Mouse (Mus musculus): ENCODE results near the gene Wdr43. TPM values are rescaled to one million over a fixed set of nuclear protein-coding genes. Genes with fewer than 3 reads are reported as not detected.

Wdr43 gene
- polyA plus RNA-seq, 1 experiment = 0.56 TPM

DNA sequence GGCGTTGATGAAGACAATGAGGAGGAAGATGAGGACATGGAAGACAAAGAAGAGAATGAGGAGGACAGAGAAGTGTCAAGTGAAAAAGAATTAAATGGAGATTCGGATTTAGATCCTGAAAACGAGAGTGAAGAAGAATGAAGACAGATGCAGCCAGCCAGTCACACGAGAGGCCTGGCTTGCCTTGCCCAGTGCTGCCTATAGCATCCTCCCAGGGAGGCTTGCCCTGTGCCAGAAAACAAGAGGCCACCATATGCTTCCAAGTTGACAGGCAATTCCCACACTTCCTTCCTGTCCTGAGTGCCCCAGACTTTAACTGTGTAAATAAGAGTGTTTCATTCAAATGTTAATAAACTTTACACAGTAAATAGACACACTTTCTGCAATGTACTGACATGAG, 41.8 kb downstream of the Wdr43 start:
- Histone ChIP-seq H3K27me3 (ENCODE audit: control insufficient read depth) (no peaks in the 10 kb centered on the region), H3K9me3 (ENCODE audit: control insufficient read depth, low read length) (no peaks in the 10 kb centered on the region), H3K4me3 (replicated peaks) (no peak overlapping the region), H3K4me1 (ENCODE audit: control insufficient read depth) (peaks cover 2% of the 10 kb centered on the region), H3K36me3 (ENCODE audit: control insufficient read depth) (peaks cover 55% of the 10 kb centered on the region)
- TF ChIP-seq GATA1 (IDR thresholded peaks at IDR 0.05; ENCODE audit: low read length) (no peak), TAL1 (IDR thresholded peaks at IDR 0.05; ENCODE audit: low read length) (no peak)

DNA sequence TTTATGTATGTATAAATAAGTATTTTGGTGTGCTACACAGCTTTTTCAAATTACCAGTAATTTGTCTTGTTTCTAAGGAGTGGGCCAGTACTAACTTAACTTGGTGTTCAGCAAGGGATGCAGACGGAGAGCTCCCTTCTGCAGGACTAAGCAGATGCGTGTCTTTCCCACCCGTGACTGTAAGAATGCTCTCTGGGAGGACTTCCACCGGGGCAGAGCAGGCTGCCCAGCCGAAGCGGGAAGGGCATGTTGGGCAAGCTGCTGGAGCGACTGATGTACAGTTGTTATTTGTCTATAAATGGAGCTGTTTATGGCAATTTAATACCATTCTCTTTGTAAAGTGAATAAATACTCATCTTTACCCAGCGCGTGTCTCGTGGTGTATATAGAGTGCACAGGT, 43.0 kb downstream of the Wdr43 start:
- H3K4me3 ChIP-seq (replicated peaks) = no peak overlapping the region
- no peaks in the 10 kb centered on the region for H3K9me3 ChIP-seq (ENCODE audit: control insufficient read depth, low read length)
- H3K4me1 ChIP-seq (ENCODE audit: control insufficient read depth) = peaks cover 6% of the 10 kb centered on the region
- peaks cover 46% of the 10 kb centered on the region for H3K36me3 ChIP-seq (ENCODE audit: control insufficient read depth)
- H3K27me3 ChIP-seq (ENCODE audit: control insufficient read depth) = no peaks in the 10 kb centered on the region
- no peak for TF ChIP-seq TAL1 (IDR thresholded peaks at IDR 0.05; ENCODE audit: low read length)
- no peak for TF ChIP-seq GATA1 (IDR thresholded peaks at IDR 0.05; ENCODE audit: low read length)

DNA sequence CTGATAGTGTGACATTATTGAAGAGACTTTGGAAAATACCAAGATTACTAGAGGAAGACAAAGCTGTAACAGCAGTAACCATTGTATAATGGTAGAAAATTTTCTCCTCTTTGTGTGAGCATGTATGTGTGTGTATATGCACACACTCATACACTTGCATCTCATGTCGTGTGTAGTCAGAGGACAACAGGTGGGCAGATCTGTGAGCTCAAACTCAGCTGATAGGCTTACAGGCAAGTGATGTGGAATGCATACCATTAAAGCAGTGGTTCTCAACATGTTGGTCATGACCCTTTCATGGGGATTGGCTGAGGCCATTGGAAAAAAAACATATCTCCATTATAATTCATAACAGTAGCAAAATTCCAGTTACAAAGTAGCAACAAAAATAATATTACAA, 44.7 kb downstream of the Wdr43 start:
- Histone ChIP-seq H3K9me3 (ENCODE audit: control insufficient read depth, low read length) (no peaks in the 10 kb centered on the region), H3K4me1 (ENCODE audit: control insufficient read depth) (peaks cover 6% of the 10 kb centered on the region), H3K4me3 (replicated peaks) (no peak overlapping the region), H3K27me3 (ENCODE audit: control insufficient read depth) (no peaks in the 10 kb centered on the region), H3K36me3 (ENCODE audit: control insufficient read depth) (peaks cover 34% of the 10 kb centered on the region)
- no peak for TF ChIP-seq TAL1 (IDR thresholded peaks at IDR 0.05; ENCODE audit: low read length)
- no peak for TF ChIP-seq GATA1 (IDR thresholded peaks at IDR 0.05; ENCODE audit: low read length)

DNA sequence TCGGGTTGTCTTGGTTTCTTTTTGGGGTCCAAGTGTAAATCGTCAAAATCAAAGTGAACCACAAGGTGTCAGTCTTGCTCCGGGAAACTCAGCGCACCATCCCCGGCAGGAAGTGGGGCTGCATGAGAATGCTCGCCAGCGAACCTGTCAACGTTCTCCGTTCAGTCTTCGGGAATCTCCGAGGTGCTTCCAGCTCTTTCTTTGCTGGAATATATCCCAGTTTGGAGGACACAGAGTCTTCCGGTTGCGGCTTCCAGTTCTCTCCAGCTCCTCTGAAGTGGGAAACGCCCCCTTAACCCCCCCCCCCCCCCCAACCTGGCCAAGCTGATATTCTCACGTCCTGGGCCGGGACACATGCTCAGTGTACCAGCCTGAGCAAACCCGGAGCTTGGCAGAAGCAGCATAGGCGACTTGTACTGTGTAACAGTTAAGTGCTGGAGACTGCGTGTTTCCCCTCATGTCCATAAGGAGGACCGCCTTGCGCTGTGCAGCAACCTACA, 47.1 kb downstream of the Wdr43 start:
- no peaks in the 10 kb centered on the region for H3K27me3 ChIP-seq (ENCODE audit: control insufficient read depth)
- H3K9me3 ChIP-seq (ENCODE audit: control insufficient read depth, low read length) = no peaks in the 10 kb centered on the region
- H3K4me3 ChIP-seq (replicated peaks) = peak overlapping the region; percentile 46
- TF ChIP-seq TAL1 (IDR thresholded peaks at IDR 0.05; ENCODE audit: low read length) (no peak), GATA1 (IDR thresholded peaks at IDR 0.05; ENCODE audit: low read length) (no peak)
- H3K4me1 ChIP-seq (ENCODE audit: control insufficient read depth) = peaks cover 6% of the 10 kb centered on the region
- peaks cover 10% of the 10 kb centered on the region for H3K36me3 ChIP-seq (ENCODE audit: control insufficient read depth)

DNA sequence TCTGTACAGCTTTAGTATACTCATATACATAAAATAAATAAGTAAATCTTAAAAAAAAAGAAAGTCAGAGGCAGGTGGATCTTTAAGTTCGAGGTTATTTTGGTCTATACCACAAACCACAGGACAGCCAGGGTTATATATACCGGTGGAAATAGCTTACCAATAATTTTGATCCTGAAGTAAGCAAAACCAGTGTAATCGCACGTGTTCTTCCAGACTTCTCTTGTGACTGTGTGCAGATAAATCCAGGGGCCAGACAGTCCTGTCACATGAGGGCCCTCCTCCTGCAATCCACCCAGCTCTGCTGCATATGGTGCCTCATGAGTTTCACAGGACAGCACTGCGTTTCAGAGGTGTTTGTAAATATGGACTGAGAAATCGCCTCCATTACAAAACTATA, 47.8 kb downstream of the Wdr43 start:
- TF ChIP-seq TAL1 (IDR thresholded peaks at IDR 0.05; ENCODE audit: low read length) (no peak), GATA1 (IDR thresholded peaks at IDR 0.05; ENCODE audit: low read length) (no peak)
- Histone ChIP-seq H3K4me3 (replicated peaks) (no peak overlapping the region), H3K27me3 (ENCODE audit: control insufficient read depth) (no peaks in the 10 kb centered on the region), H3K36me3 (ENCODE audit: control insufficient read depth) (peaks cover 5% of the 10 kb centered on the region), H3K4me1 (ENCODE audit: control insufficient read depth) (peaks cover 6% of the 10 kb centered on the region), H3K9me3 (ENCODE audit: control insufficient read depth, low read length) (no peaks in the 10 kb centered on the region)

DNA sequence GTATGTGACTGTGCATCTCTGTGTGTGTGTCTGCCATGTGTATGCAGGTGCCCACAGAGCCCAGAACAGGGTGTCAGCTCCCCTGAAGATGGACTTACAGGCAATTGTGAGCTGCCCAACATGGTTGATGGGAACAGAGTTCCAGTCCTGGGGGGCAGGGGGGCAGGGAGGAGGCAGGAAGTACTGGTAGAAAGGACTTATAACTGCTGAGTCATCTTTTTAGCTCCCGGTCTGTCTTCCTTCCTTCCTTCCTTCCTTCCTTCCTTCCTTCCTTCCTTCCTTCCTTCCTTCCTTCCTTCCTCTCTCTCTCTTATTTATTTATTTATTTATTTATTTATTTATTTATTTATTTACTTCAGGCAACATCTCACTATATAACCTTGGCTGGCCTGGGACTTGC, 48.5 kb downstream of the Wdr43 start:
- TF ChIP-seq TAL1 (IDR thresholded peaks at IDR 0.05; ENCODE audit: low read length) = no peak
- no peak for TF ChIP-seq GATA1 (IDR thresholded peaks at IDR 0.05; ENCODE audit: low read length)
- Histone ChIP-seq H3K27me3 (ENCODE audit: control insufficient read depth) (no peaks in the 10 kb centered on the region), H3K9me3 (ENCODE audit: control insufficient read depth, low read length) (no peaks in the 10 kb centered on the region), H3K36me3 (ENCODE audit: control insufficient read depth) (no peaks in the 10 kb centered on the region), H3K4me1 (ENCODE audit: control insufficient read depth) (peaks cover 6% of the 10 kb centered on the region), H3K4me3 (replicated peaks) (no peak overlapping the region)

DNA sequence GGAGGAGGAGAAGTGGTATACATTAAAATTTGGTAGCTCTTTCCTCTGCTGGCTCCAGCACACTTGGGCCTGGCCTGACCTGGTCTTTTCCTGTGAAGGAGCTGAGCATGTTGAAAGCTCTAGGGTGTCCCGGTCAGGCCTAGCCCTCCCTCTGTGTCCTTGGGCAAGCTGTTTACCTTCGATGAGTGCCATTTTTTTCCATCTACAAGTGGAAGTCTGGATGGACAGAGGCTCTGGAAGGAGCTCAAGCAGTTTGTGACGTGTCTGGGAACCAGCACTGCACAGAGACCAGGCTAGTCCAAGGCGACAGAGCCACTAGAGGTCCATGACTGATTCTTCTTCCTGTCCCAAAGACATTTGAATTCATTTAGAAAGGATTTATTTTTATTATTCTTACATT, 49.5 kb downstream of the Wdr43 start:
- Histone ChIP-seq H3K4me3 (replicated peaks) (no peak overlapping the region), H3K36me3 (ENCODE audit: control insufficient read depth) (no peaks in the 10 kb centered on the region), H3K9me3 (ENCODE audit: control insufficient read depth, low read length) (no peaks in the 10 kb centered on the region), H3K27me3 (ENCODE audit: control insufficient read depth) (no peaks in the 10 kb centered on the region), H3K4me1 (ENCODE audit: control insufficient read depth) (peaks cover 6% of the 10 kb centered on the region)
- TF ChIP-seq GATA1 (IDR thresholded peaks at IDR 0.05; ENCODE audit: low read length) (no peak), TAL1 (IDR thresholded peaks at IDR 0.05; ENCODE audit: low read length) (no peak)

DNA sequence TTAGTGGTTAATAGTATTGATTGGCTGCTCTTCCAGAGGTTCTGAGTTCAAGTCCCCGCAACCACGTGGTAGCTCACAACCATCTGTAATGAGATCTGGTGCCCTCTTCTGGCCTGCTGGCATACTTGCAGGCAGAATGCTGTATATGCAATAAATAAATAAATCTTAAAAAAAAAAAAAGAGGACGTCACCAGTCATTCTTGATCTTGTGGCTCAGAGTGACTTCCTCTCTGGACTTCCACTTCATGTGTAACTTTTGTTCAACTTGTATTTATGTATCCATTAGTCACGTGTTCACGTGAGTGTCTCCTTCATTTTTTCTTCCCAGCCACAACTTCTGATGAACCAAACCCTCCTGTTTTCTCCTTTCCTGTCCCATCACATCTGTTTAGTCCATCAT, 53.8 kb downstream of the Wdr43 start:
- no peak overlapping the region for H3K4me3 ChIP-seq (replicated peaks)
- H3K4me1 ChIP-seq (ENCODE audit: control insufficient read depth) = no peaks in the 10 kb centered on the region
- H3K36me3 ChIP-seq (ENCODE audit: control insufficient read depth) = no peaks in the 10 kb centered on the region
- H3K9me3 ChIP-seq (ENCODE audit: control insufficient read depth, low read length) = no peaks in the 10 kb centered on the region
- no peak for TF ChIP-seq TAL1 (IDR thresholded peaks at IDR 0.05; ENCODE audit: low read length)
- no peak for TF ChIP-seq GATA1 (IDR thresholded peaks at IDR 0.05; ENCODE audit: low read length)
- no peaks in the 10 kb centered on the region for H3K27me3 ChIP-seq (ENCODE audit: control insufficient read depth)

DNA sequence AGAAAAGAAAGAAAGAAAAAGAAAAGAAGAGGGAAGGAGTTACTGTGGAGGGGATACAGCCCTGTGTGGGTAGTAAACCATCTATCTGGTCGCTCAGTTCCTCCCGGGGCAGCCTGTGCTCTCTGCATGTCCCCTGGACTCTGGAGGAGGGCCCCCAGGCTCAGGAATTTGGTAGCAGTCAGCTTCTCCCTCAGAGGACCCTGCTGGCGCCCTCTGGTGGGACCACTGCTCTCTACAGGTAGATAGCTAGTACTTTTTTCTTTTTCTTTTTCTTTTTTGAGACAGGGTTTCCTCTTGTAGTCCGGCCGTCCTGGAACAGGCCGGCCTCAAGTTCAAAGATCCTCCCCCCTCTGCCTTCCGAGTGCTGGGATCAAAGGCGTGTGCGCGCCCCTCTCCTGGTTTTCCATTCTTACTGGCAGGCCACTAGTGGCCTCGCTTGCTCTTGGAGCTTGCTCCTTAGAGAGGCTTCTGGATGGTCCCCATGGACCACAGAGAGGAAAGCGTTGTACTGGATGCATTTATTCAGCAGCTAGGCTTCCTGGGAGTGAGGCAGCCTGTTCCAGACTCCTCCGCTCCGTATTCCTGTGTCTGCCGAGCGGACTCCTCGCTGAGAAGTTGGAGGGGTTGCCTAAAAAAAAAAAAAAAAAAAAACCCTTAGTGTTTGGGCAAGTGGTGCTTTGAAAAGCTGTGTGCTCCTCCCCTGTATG, 56.3 kb downstream of the Wdr43 start:
- Histone ChIP-seq H3K9me3 (ENCODE audit: control insufficient read depth, low read length) (no peaks in the 10 kb centered on the region), H3K4me1 (ENCODE audit: control insufficient read depth) (no peaks in the 10 kb centered on the region), H3K27me3 (ENCODE audit: control insufficient read depth) (no peaks in the 10 kb centered on the region), H3K4me3 (replicated peaks) (no peak overlapping the region), H3K36me3 (ENCODE audit: control insufficient read depth) (no peaks in the 10 kb centered on the region)
- TF ChIP-seq TAL1 (IDR thresholded peaks at IDR 0.05; ENCODE audit: low read length) (no peak), GATA1 (IDR thresholded peaks at IDR 0.05; ENCODE audit: low read length) (no peak)

DNA sequence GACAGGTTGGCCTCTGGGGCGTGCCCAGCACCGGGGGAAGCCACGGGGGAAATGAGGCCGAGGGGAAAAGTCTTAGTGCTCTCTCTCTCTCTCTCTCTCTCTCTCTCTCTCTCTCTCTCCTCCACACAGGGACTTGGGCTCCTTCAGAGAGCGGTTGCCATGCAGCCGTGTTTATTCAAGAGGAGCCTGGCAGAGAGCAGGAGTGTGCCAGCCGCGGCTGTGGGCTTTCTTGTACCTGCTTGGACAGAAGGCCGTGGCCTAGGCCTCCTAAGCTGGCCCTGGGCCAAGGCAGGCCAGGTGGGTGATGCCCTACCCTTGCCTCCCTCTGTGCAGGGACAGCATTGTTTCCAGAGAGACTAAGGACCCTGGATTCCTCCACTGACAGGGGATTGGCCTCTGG, 57.4 kb downstream of the Wdr43 start, which contains the start of gene Togaram2:
TSS of gene Togaram2 (plus strand) at position 170 of the 400 bp plus-strand sequence.
- H3K4me3 ChIP-seq (replicated peaks) = no peak within 1 kb of the TSS

More for the DNA sequence above, 57.4 kb downstream of the Wdr43 start, which contains the start of gene Togaram2:
- Histone ChIP-seq H3K36me3 (ENCODE audit: control insufficient read depth) (no peaks in the 10 kb centered on the region), H3K4me1 (ENCODE audit: control insufficient read depth) (no peaks in the 10 kb centered on the region), H3K9me3 (ENCODE audit: control insufficient read depth, low read length) (no peaks in the 10 kb centered on the region), H3K27me3 (ENCODE audit: control insufficient read depth) (no peaks in the 10 kb centered on the region)
- TF ChIP-seq TAL1 (IDR thresholded peaks at IDR 0.05; ENCODE audit: low read length) (no peak), GATA1 (IDR thresholded peaks at IDR 0.05; ENCODE audit: low read length) (no peak)
